ENCODE assay signal across 15 mouse cellular contexts in the genomic region with DNA sequence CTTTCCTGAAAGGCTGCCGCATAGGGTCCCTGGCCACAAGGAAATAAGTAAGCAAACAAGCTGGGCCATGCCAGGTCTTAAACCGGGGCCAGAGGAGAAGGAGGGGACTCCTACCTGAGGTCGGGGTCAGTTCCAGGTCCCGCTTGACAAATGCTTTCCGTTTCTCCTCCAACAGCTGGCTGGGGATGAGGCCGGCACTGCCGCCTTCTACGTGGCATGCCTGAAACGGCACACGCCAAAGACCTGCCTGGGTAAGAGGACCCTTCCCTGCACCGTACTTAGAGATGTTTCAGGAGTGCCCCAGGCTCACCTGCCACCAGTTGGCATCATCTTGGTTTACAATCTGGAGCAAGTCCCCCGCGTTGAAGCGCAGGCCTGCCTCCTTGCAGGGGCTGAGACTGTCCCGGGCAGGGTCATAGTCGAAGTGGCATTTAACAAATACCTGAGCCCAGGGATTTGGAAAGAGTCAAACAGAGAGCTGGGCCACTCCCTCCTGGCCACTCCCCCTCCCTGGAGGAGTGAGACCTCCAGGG. TPM values are rescaled to one million over a fixed set of nuclear protein-coding genes. Genes with fewer than 3 reads are reported as not detected.
DNase-seq lines count a peak whose midpoint lies in the region; ATAC-seq and TF ChIP-seq lines count a peak whose summit lies in the region.
"Had no signal": no experiment of that assay in that cellular context is flagged by ENCODE, and none has a peak within 500 bp of the region (broad histone marks: within the 10 kb centered on the region; RNA-seq: fewer than 3 reads in every experiment).

No protein-coding gene starts in this region.

- peak overlapping the region; percentile 57; the same call in 1 of the 2 replicates for H3K4me3 ChIP-seq in forebrain, embryonic 10.5 days
- H3K4me3 ChIP-seq in forebrain, embryonic 16.5 days (replicated peaks; ENCODE audit: low read length): no peak overlapping the region
- H3K4me3 ChIP-seq in lung, embryonic 14.5 days (ENCODE audit: low read depth, low read length): no peak overlapping the region
- H3K4me3 ChIP-seq in forebrain, postnatal 0 days (ENCODE audit: low read depth, low read length): no peak overlapping the region
- peak overlapping the region; percentile 44; the same call in 1 of the 2 replicates for H3K4me3 ChIP-seq in midbrain, embryonic 13.5 days (replicated peaks)

- no peak overlapping the region; the same call in 1 of the 2 replicates for H3K4me2 ChIP-seq in forebrain, embryonic 16.5 days (ENCODE audit: low read length)
- H3K4me2 ChIP-seq in lung, embryonic 14.5 days: peak overlapping the region; percentile 83
- H3K4me2 ChIP-seq in forebrain, postnatal 0 days (ENCODE audit: low read depth): peak overlapping the region; percentile 76
- peak overlapping the region; percentile 74 for H3K4me2 ChIP-seq in midbrain, embryonic 13.5 days (replicated peaks)

- peaks cover 45% of the 10 kb centered on the region for H3K36me3 ChIP-seq in forebrain, embryonic 10.5 days (replicated peaks)
- H3K36me3 ChIP-seq in forebrain, embryonic 16.5 days (ENCODE audit: control insufficient read depth, insufficient read depth): peaks cover 6% of the 10 kb centered on the region; the same call in 1 of the 2 replicates
- H3K36me3 ChIP-seq in lung, embryonic 14.5 days (ENCODE audit: insufficient read depth): 0 out of 2 replicates have a peak, but pooled peaks cover 28% of the 10 kb centered on the region
- peaks cover 33% of the 10 kb centered on the region for H3K36me3 ChIP-seq in forebrain, postnatal 0 days (ENCODE audit: insufficient read depth)
- peaks cover 50% of the 10 kb centered on the region for H3K36me3 ChIP-seq in midbrain, embryonic 13.5 days

- 14% methylated on average over 16 of the region's 16 CpGs for WGBS in forebrain, embryonic 10.5 days
- WGBS in forebrain, embryonic 16.5 days: 36% methylated on average over 16 of the region's 16 CpGs
- 28% methylated on average over 16 of the region's 16 CpGs for WGBS in lung, embryonic 14.5 days
- WGBS in forebrain, postnatal 0 days: 39% methylated on average over 16 of the region's 16 CpGs
- WGBS in midbrain, embryonic 13.5 days: 36% methylated on average over 16 of the region's 16 CpGs

- H3K9me3 ChIP-seq in forebrain, embryonic 10.5 days: no peaks in the 10 kb centered on the region
- no peaks in the 10 kb centered on the region for H3K9me3 ChIP-seq in forebrain, embryonic 16.5 days (ENCODE audit: control insufficient read depth, low read length)
- no peaks in the 10 kb centered on the region for H3K9me3 ChIP-seq in lung, embryonic 14.5 days (ENCODE audit: low read depth, low read length)
- no peaks in the 10 kb centered on the region for H3K9me3 ChIP-seq in forebrain, postnatal 0 days (ENCODE audit: low read length)
- no peaks in the 10 kb centered on the region for H3K9me3 ChIP-seq in midbrain, embryonic 13.5 days
- H3K9me3 ChIP-seq: megakaryocyte, embryonic 14.5 days had no signal

- TF ChIP-seq CTCF in lung, embryonic 14.5 days (IDR thresholded peaks at IDR 0.05; ENCODE audit: low read depth): no peak
- no peak for TF ChIP-seq CTCF in forebrain, postnatal 0 days (IDR thresholded peaks at IDR 0.05; ENCODE audit: low read depth)

- peaks cover 40% of the 10 kb centered on the region for H3K27me3 ChIP-seq in forebrain, embryonic 10.5 days (ENCODE audit: poor library complexity, severe bottlenecking)
- no peaks in the 10 kb centered on the region for H3K27me3 ChIP-seq in forebrain, embryonic 16.5 days (replicated peaks; ENCODE audit: control insufficient read depth, insufficient read depth, low read length)
- no peaks in the 10 kb centered on the region for H3K27me3 ChIP-seq in lung, embryonic 14.5 days (ENCODE audit: insufficient read depth, low read length)
- H3K27me3 ChIP-seq in forebrain, postnatal 0 days (ENCODE audit: insufficient read depth, low read length): no peaks in the 10 kb centered on the region
- H3K27me3 ChIP-seq in midbrain, embryonic 13.5 days: peaks cover 12% of the 10 kb centered on the region

- H3K27ac ChIP-seq in forebrain, embryonic 10.5 days: no peak overlapping the region
- no peak overlapping the region for H3K27ac ChIP-seq in forebrain, embryonic 16.5 days (ENCODE audit: low read length)
- H3K27ac ChIP-seq in lung, embryonic 14.5 days (ENCODE audit: low read depth): no peak overlapping the region
- no peak overlapping the region for H3K27ac ChIP-seq in forebrain, postnatal 0 days (ENCODE audit: low read depth, low read length)
- H3K27ac ChIP-seq in midbrain, embryonic 13.5 days: no peak overlapping the region

- no peak for ATAC-seq in forebrain, embryonic 16.5 days
- ATAC-seq in lung, embryonic 14.5 days (ENCODE audit: insufficient read depth): no peak
- no peak for ATAC-seq in forebrain, postnatal 0 days
- no peak for ATAC-seq in midbrain, embryonic 13.5 days
- ATAC-seq in activated CD4-positive, CD25-positive, alpha-beta regulatory T cell, adult 4 months: no peak

- peaks cover 13% of the 10 kb centered on the region for H3K4me1 ChIP-seq in forebrain, embryonic 10.5 days
- H3K4me1 ChIP-seq in forebrain, embryonic 16.5 days (replicated peaks; ENCODE audit: control insufficient read depth, insufficient read depth, low read length): peaks cover 3% of the 10 kb centered on the region; the same call in 1 of the 2 replicates
- H3K4me1 ChIP-seq in lung, embryonic 14.5 days (ENCODE audit: insufficient read depth): no peaks in the 10 kb centered on the region
- no peaks in the 10 kb centered on the region for H3K4me1 ChIP-seq in forebrain, postnatal 0 days (ENCODE audit: insufficient read depth)
- peaks cover 7% of the 10 kb centered on the region for H3K4me1 ChIP-seq in midbrain, embryonic 13.5 days (replicated peaks)

- DNase-seq in forebrain, embryonic 10.5 days (ENCODE audit: extremely low spot score, low spot score): no peak
- no peak for DNase-seq in lung, embryonic 14.5 days
- DNase-seq in lung, postnatal 4 days: no peak
- DNase-seq in forebrain, postnatal 0 days: no peak
- DNase-seq in yolk sac, embryonic 10.5 days (ENCODE audit: low spot score): no peak
- DNase-seq: adrenal gland, adult 2 months; kidney, adult 11 months; thymus, adult 18-20 months had no signal

- no peak overlapping the region for H3K9ac ChIP-seq in forebrain, embryonic 16.5 days (replicated peaks; ENCODE audit: low read depth, low read length)
- H3K9ac ChIP-seq in lung, embryonic 14.5 days: no peak overlapping the region
- H3K9ac ChIP-seq in forebrain, postnatal 0 days: peak overlapping the region; percentile 60; the same call in 1 of the 2 replicates
- H3K9ac ChIP-seq in midbrain, embryonic 13.5 days (replicated peaks): no peak overlapping the region

RNA-seq across cellular contexts. Expression of a gene that starts 20.7 kb away (rescaled TPM):
- 0.14 and 0.23 TPM in 2 replicates for polyA plus RNA-seq in forebrain, embryonic 10.5 days (2016; fragmentation: Nextera tagmentation; extraction: Ambion mirVana)
- 0.26 and 0.46 TPM in 2 replicates for polyA plus RNA-seq in forebrain, embryonic 16.5 days (2015; fragmentation: Nextera tagmentation; extraction: Ambion mirVana)
- 0.17 and 0.23 TPM in 2 replicates for polyA plus RNA-seq in lung, embryonic 14.5 days (2014; fragmentation: Nextera tagmentation; extraction: Ambion mirVana)
- total RNA-seq in forebrain, postnatal 0 days (2014; rRNA removed): 0.69 and 0.86 TPM in 2 replicates
- 0.15 and 0.30 TPM in 2 replicates for polyA plus RNA-seq in forebrain, postnatal 0 days (2015; fragmentation: Nextera tagmentation; extraction: Ambion mirVana)
- polyA plus RNA-seq in midbrain, embryonic 13.5 days (2015; fragmentation: Nextera tagmentation; extraction: Ambion mirVana): 0.32 and 0.40 TPM in 2 replicates
- under 1 TPM in 1 of 2 experiments, not detected in 1; 0.13 TPM for polyA plus RNA-seq in activated CD4-positive, CD25-positive, alpha-beta regulatory T cell, adult 4 months (2017; shearing (Covaris generic))

RNA-seq across cellular contexts. Expression of a gene that starts 26.3 kb away (rescaled TPM):
- polyA plus RNA-seq in forebrain, embryonic 10.5 days (2016; fragmentation: Nextera tagmentation; extraction: Ambion mirVana): 15.7 and 16.2 TPM in 2 replicates
- polyA plus RNA-seq in forebrain, embryonic 16.5 days (2015; fragmentation: Nextera tagmentation; extraction: Ambion mirVana): 21.0 and 24.1 TPM in 2 replicates
- polyA plus RNA-seq in lung, embryonic 14.5 days (2014; fragmentation: Nextera tagmentation; extraction: Ambion mirVana): 4.9 and 6.3 TPM in 2 replicates
- 27.3 and 28.3 TPM in 2 replicates for total RNA-seq in forebrain, postnatal 0 days (2014; rRNA removed)
- polyA plus RNA-seq in forebrain, postnatal 0 days (2015; fragmentation: Nextera tagmentation; extraction: Ambion mirVana): 14.1 and 21.4 TPM in 2 replicates
- polyA plus RNA-seq in midbrain, embryonic 13.5 days (2015; fragmentation: Nextera tagmentation; extraction: Ambion mirVana): 24.5 and 26.7 TPM in 2 replicates
- polyA plus RNA-seq in activated CD4-positive, CD25-positive, alpha-beta regulatory T cell, adult 4 months (2017; shearing (Covaris generic)): 1 to 10 TPM; 2.5 to 3.7 TPM

RNA-seq across cellular contexts. Expression of a gene that starts 33.7 kb away (rescaled TPM):
- 13.5 and 16.1 TPM in 2 replicates for polyA plus RNA-seq in forebrain, embryonic 10.5 days (2016; fragmentation: Nextera tagmentation; extraction: Ambion mirVana)
- 49.3 and 55.2 TPM in 2 replicates for polyA plus RNA-seq in forebrain, embryonic 16.5 days (2015; fragmentation: Nextera tagmentation; extraction: Ambion mirVana)
- polyA plus RNA-seq in lung, embryonic 14.5 days (2014; fragmentation: Nextera tagmentation; extraction: Ambion mirVana): 4.0 and 4.9 TPM in 2 replicates
- total RNA-seq in forebrain, postnatal 0 days (2014; rRNA removed): 56.6 and 60.3 TPM in 2 replicates
- polyA plus RNA-seq in forebrain, postnatal 0 days (2015; fragmentation: Nextera tagmentation; extraction: Ambion mirVana): 45.5 and 46.4 TPM in 2 replicates
- 45.3 and 46.4 TPM in 2 replicates for polyA plus RNA-seq in midbrain, embryonic 13.5 days (2015; fragmentation: Nextera tagmentation; extraction: Ambion mirVana)
- polyA plus RNA-seq in activated CD4-positive, CD25-positive, alpha-beta regulatory T cell, adult 4 months (2017; shearing (Covaris generic)): under 1 TPM in 1 of 2 experiments, not detected in 1; 0.36 TPM

RNA-seq across cellular contexts. Expression of a gene that starts 39.1 kb away (rescaled TPM):
- polyA plus RNA-seq in forebrain, embryonic 10.5 days (2016; fragmentation: Nextera tagmentation; extraction: Ambion mirVana): not detected in 2 replicates
- not detected in 2 replicates for polyA plus RNA-seq in forebrain, embryonic 16.5 days (2015; fragmentation: Nextera tagmentation; extraction: Ambion mirVana)
- polyA plus RNA-seq in lung, embryonic 14.5 days (2014; fragmentation: Nextera tagmentation; extraction: Ambion mirVana): not detected in 2 replicates
- not detected in 2 replicates for total RNA-seq in forebrain, postnatal 0 days (2014; rRNA removed)
- polyA plus RNA-seq in forebrain, postnatal 0 days (2015; fragmentation: Nextera tagmentation; extraction: Ambion mirVana): not detected in 2 replicates
- polyA plus RNA-seq in midbrain, embryonic 13.5 days (2015; fragmentation: Nextera tagmentation; extraction: Ambion mirVana): not detected in 2 replicates
- not detected for polyA plus RNA-seq in activated CD4-positive, CD25-positive, alpha-beta regulatory T cell, adult 4 months (2017; shearing (Covaris generic))
- total RNA-seq: adrenal gland, adult 2 months; layer of hippocampus, postnatal 10 days; liver, adult 2 months had no signal
- polyA plus RNA-seq: adrenal gland, adult 2 months; heart, embryonic 14.5 days; liver, adult 2 months had no signal

RNA-seq across cellular contexts. Expression of a gene that starts 45.6 kb away (rescaled TPM):
- not detected in 2 replicates for polyA plus RNA-seq in forebrain, embryonic 10.5 days (2016; fragmentation: Nextera tagmentation; extraction: Ambion mirVana)
- not detected in 2 replicates for polyA plus RNA-seq in forebrain, embryonic 16.5 days (2015; fragmentation: Nextera tagmentation; extraction: Ambion mirVana)
- not detected in 2 replicates for polyA plus RNA-seq in lung, embryonic 14.5 days (2014; fragmentation: Nextera tagmentation; extraction: Ambion mirVana)
- not detected in 2 replicates for total RNA-seq in forebrain, postnatal 0 days (2014; rRNA removed)
- not detected in 2 replicates for polyA plus RNA-seq in forebrain, postnatal 0 days (2015; fragmentation: Nextera tagmentation; extraction: Ambion mirVana)
- polyA plus RNA-seq in midbrain, embryonic 13.5 days (2015; fragmentation: Nextera tagmentation; extraction: Ambion mirVana): not detected in 2 replicates
- not detected for polyA plus RNA-seq in activated CD4-positive, CD25-positive, alpha-beta regulatory T cell, adult 4 months (2017; shearing (Covaris generic))
- total RNA-seq: adrenal gland, adult 2 months; layer of hippocampus, postnatal 10 days; liver, adult 2 months had no signal
- polyA plus RNA-seq: adrenal gland, adult 2 months; heart, embryonic 14.5 days had no signal

Comparison
In these comparisons a context has a peak if more than half of its experiments do, and no peak if none do; other contexts are left out.
1. H3K4me3 ChIP-seq: peak in forebrain, embryonic 10.5 days (single experiment) and midbrain, embryonic 13.5 days (single experiment); none in forebrain, embryonic 16.5 days (single experiment), lung, embryonic 14.5 days (single experiment) and forebrain, postnatal 0 days (single experiment).